Mouse (Mus musculus) megakaryocyte, embryonic 14.5 days (primary cell): ENCODE measurements at regions not wholly inside any gene's neighbourhood (a gene's known extent, or its start where the extent isn't known, plus 50 kb on each side); places are given as distances from the start of the nearest gene placed in this dataset.

Experiments used
- FLI1 ChIP-seq: IDR thresholded peaks from 2 replicates; pipeline ENCODE4 v1.6.1; 2012; ENCODE audit warnings: low read length, inconsistent platforms, mixed read lengths
- GATA1 ChIP-seq: IDR thresholded peaks from 3 replicates; pipeline ENCODE4 v1.6.1; 2012; ENCODE audit warnings: mixed read lengths, low read length, inconsistent platforms, borderline replicate concordance

DNA sequence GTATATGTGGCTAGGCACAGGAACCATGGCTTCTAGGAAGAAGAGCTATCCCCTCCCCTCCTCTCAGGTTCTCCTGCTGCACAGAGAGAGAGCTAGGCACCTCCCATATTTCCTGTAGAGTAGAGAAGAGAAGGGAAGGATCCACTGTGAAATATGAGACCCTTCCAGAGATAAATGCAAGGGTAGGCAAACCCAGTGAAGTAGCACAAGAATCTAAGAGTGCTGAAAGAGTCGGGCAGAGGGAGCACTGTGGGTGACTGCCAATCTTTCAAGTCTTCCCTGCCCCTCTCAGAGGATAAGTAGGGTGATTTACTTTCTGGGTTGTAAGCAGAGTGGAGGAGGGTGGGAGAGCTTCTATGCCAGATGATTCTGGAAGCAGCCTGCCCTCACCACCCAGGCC, 360.8 kb downstream of the Sox9 start:
- TF ChIP-seq GATA1 (no peak), FLI1 (no peak)
